Mouse (Mus musculus) brain, embryonic 14.5 days (tissue): ENCODE data around the gene Agk.

Source experiments
- CTCF ChIP-seq: fragments of 200-500 bp; IDR thresholded peaks from 2 replicates; pipeline ENCODE4 v1.5.1; 2012; ENCODE audit warnings: inconsistent platforms, mild to moderate bottlenecking, moderate library complexity, borderline replicate concordance; ENCODE audit not compliant: insufficient read depth, insufficient read length; ENCODE audit errors: extremely low read depth
- POLR2A ChIP-seq: fragments of 200-500 bp; IDR thresholded peaks from 2 replicates; pipeline ENCODE4 v1.6.1; 2012; ENCODE audit warnings: mild to moderate bottlenecking, inconsistent platforms, borderline replicate concordance; ENCODE audit not compliant: poor library complexity, insufficient read depth, insufficient read length, severe bottlenecking; ENCODE audit errors: extremely low read depth

- TF ChIP-seq CTCF (peak; percentile 12; the same call in 1 of the 2 replicates), POLR2A (no peak)
These were observed 116.8 kb downstream of the Agk start for GRCm38 (mm10) chr6:40441755-40442154.
